Mouse (Mus musculus): ENCODE measurements at regions not wholly inside any gene's neighbourhood (a gene's known extent, or its start where the extent isn't known, plus 50 kb on each side); places are given as distances from the start of the nearest gene placed in this dataset.

DNA sequence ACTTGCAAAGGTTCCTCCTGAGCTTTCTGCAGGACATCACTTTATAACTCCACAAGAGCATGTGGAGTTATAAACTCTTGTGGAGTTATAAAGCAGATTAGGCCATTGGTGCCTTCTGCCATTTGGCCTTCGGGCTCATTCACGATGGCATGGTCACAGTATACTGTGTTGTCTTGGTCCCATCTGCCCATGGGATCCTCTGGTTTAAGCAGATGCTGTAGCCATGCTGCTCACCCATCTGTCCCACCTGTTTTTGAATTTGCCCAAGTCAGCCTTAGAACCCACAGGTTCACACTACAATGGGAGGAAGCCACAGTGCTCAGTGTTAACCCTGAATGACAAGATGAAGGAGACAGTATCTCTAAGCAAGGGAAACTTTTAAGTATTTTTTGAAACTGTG is 124.7 kb upstream of the Etl4 start:
- Histone ChIP-seq H3K27me3 (ENCODE audit: control insufficient read depth, insufficient read depth, low read length) (no peaks in the 10 kb centered on the region), H3K9me3 (replicated peaks; ENCODE audit: control insufficient read depth, low read length) (no peaks in the 10 kb centered on the region), H3K4me3 (ENCODE audit: low read depth, low read length) (no peak overlapping the region), H3K27ac (replicated peaks; ENCODE audit: low read depth, low read length) (no peak overlapping the region), H3K4me1 (ENCODE audit: control insufficient read depth, insufficient read depth, low read length) (no peaks in the 10 kb centered on the region), H3K4me2 (ENCODE audit: low read depth, low read length) (no peak overlapping the region), H3K9ac (replicated peaks; ENCODE audit: low read length) (no peak overlapping the region), H3K36me3 (replicated peaks; ENCODE audit: control insufficient read depth, insufficient read depth, low read depth, low read length) (no peaks in the 10 kb centered on the region)
- no peak for DNase-seq (ENCODE audit: low spot score)
- WGBS = 93% methylated on average over 2 of the region's 2 CpGs
- ATAC-seq (replicated peaks; ENCODE audit: insufficient number of reproducible peaks, low FRiP score, low TSS enrichment, low read depth) = no peak

DNA sequence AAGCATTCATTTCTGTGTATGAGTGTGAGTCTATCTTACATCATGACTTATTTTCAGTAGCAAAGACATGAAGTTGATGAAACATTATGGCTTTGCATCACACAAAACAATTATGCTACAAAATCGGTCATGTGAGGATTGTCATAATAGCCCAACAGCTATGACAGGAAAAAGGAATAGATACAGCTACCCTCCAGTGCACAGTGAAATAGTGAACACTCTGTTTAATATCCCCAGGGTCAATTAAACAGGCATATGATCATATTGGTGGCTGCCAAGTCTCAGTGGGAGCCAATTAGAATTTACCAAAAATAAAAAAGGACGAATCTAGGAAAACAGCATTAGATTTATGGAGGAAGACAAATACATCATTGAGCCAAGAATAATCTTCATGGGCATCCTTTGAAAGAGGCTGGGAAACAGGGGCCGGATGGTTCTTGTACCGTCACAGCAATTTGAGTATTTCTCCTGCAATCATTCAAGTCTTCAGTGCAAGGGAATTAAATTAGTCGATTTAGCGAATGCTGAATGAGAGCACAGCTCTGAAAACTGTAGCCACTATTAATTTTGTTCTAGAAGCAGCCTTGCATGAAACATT is 123.8 kb upstream of the Etl4 start:
- no peaks in the 10 kb centered on the region for H3K4me1 ChIP-seq (ENCODE audit: control insufficient read depth, insufficient read depth, low read length)
- no peak overlapping the region for H3K27ac ChIP-seq (replicated peaks; ENCODE audit: low read depth, low read length)
- 83% methylated on average over 6 of the region's 6 CpGs for WGBS
- no peaks in the 10 kb centered on the region for H3K36me3 ChIP-seq (replicated peaks; ENCODE audit: control insufficient read depth, insufficient read depth, low read depth, low read length)
- no peak overlapping the region for H3K4me3 ChIP-seq (ENCODE audit: low read depth, low read length)
- H3K27me3 ChIP-seq (ENCODE audit: control insufficient read depth, insufficient read depth, low read length) = no peaks in the 10 kb centered on the region
- no peak overlapping the region for H3K9ac ChIP-seq (replicated peaks; ENCODE audit: low read length)
- H3K9me3 ChIP-seq (replicated peaks; ENCODE audit: control insufficient read depth, low read length) = no peaks in the 10 kb centered on the region
- H3K4me2 ChIP-seq (ENCODE audit: low read depth, low read length) = no peak overlapping the region
- ATAC-seq (replicated peaks; ENCODE audit: insufficient number of reproducible peaks, low FRiP score, low TSS enrichment, low read depth) (no peak), DNase-seq (ENCODE audit: low spot score) (no peak)

DNA sequence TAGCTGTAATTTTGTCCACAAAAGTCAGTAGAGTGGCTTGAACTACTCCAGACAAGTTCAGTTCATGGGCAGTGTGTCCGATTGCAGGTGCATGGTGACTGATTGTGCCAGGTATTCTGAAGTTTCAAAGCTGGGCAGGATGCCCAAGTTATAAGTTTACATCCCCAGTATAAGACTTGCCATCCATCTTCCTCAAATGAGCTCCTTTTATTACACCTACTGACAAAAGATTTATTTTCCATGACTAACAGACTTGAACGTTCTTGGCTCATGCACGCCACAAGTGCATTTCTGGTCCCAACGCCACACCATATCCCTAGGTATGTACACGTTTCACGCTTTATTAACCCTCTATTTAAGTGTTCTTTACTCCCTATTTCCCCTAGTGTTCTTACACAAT is 117.4 kb upstream of the Etl4 start:
- Histone ChIP-seq H3K36me3 (replicated peaks; ENCODE audit: control insufficient read depth, insufficient read depth, low read depth, low read length) (no peaks in the 10 kb centered on the region), H3K27ac (replicated peaks; ENCODE audit: low read depth, low read length) (no peak overlapping the region), H3K9me3 (replicated peaks; ENCODE audit: control insufficient read depth, low read length) (no peaks in the 10 kb centered on the region), H3K4me1 (ENCODE audit: control insufficient read depth, insufficient read depth, low read length) (no peaks in the 10 kb centered on the region), H3K9ac (replicated peaks; ENCODE audit: low read length) (no peak overlapping the region), H3K4me3 (ENCODE audit: low read depth, low read length) (no peak overlapping the region), H3K4me2 (ENCODE audit: low read depth, low read length) (no peak overlapping the region), H3K27me3 (ENCODE audit: control insufficient read depth, insufficient read depth, low read length) (no peaks in the 10 kb centered on the region)
- WGBS = 83% methylated on average over 6 of the region's 6 CpGs
- ATAC-seq (replicated peaks; ENCODE audit: insufficient number of reproducible peaks, low FRiP score, low TSS enrichment, low read depth) (no peak), DNase-seq (ENCODE audit: low spot score) (no peak)

DNA sequence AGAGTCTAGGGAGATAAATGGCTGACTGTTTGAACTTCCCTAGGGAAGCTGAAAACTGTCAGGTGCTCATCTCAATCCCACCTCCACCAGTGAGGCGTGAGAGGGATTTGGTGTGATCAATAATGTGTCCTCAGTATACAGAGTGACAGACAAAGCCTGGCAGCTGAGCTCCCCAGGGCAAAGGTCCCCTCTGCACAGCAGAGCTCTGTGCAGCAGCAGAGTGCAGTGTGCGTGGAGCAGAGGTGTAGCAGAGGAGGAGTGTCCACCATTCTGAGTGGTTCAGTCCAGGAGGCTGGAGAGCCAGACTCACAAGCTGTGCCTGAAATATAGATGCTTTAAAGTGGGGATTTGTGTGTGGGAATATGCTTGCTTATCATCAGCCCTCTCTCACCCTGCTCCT is 112.8 kb upstream of the Etl4 start:
- no peak overlapping the region for H3K4me2 ChIP-seq (ENCODE audit: low read depth, low read length)
- H3K4me3 ChIP-seq (ENCODE audit: low read depth, low read length) = no peak overlapping the region
- H3K9me3 ChIP-seq (replicated peaks; ENCODE audit: control insufficient read depth, low read length) = no peaks in the 10 kb centered on the region
- 30% methylated on average over 2 of the region's 2 CpGs for WGBS
- ATAC-seq (replicated peaks; ENCODE audit: insufficient number of reproducible peaks, low FRiP score, low TSS enrichment, low read depth) (no peak), DNase-seq (ENCODE audit: low spot score) (no peak)
- no peaks in the 10 kb centered on the region for H3K36me3 ChIP-seq (replicated peaks; ENCODE audit: control insufficient read depth, insufficient read depth, low read depth, low read length)
- no peaks in the 10 kb centered on the region for H3K4me1 ChIP-seq (ENCODE audit: control insufficient read depth, insufficient read depth, low read length)
- no peak overlapping the region for H3K27ac ChIP-seq (replicated peaks; ENCODE audit: low read depth, low read length)
- no peak overlapping the region for H3K9ac ChIP-seq (replicated peaks; ENCODE audit: low read length)
- H3K27me3 ChIP-seq (ENCODE audit: control insufficient read depth, insufficient read depth, low read length) = no peaks in the 10 kb centered on the region

Data from embryonic facial prominence, embryonic 11.5 days (tissue).